8 mouse cellular contexts compared by ENCODE assay signal in the genomic region with DNA sequence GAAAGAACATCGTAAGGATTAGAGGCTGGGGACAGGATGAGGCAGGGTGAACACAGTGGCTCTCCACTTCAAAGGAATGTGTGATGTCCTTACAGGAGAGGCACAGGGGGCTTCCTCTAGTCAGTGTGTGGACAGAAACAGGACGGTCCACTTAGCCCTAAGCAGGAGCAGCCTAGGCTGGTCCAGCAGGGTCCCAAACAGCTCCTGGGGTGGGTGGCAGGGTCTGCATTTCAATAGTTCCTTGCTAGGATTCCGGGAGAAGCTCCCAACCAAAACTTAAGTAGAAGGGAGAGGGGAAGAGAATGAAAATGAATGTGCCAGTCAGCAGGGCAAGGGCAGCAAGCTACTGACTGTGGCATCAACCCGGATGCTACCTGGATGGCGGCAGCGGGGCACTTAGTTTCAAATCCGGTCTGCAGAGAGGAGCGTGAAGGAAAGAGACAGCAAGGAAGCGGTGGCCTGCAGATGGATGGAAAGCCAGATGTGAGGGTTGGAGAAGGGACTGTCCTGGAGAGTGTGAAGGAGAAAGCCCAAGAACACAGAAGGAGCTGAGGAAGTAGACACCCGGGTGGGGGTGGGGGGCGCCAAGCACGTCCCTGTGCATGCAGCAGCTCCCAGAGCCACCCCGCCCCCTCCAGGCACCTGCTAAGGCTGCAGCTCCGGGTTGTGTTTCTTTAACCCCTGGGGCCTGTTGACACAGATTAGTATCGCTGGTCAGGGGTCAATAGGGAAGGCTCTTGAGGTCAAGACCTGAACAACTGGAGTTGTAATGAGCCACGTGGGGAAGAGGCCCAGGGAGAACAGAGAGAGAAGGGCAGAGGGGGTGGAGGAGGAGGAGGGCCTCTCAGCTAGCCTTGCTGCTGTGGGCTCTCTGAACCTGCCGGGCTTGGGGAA. TPM values are rescaled to one million over a fixed set of nuclear protein-coding genes. Genes with fewer than 3 reads are reported as not detected.
DNase-seq lines count a peak whose midpoint lies in the region; ATAC-seq and TF ChIP-seq lines count a peak whose summit lies in the region.

No protein-coding gene starts in this region.

- H3K4me1 ChIP-seq in lung, embryonic 14.5 days (ENCODE audit: insufficient read depth), result peaks cover 55% of the 10 kb centered on the region
- peaks cover 54% of the 10 kb centered on the region for H3K4me1 ChIP-seq in lung, adult 2 months (ENCODE audit: control insufficient read depth, insufficient read depth, low read length)
- peaks cover 98% of the 10 kb centered on the region for H3K4me1 ChIP-seq in embryonic facial prominence, embryonic 13.5 days
- H3K4me1 ChIP-seq in intestine, embryonic 15.5 days (replicated peaks), result peaks cover 57% of the 10 kb centered on the region
- H3K4me1 ChIP-seq in midbrain, embryonic 16.5 days (ENCODE audit: control insufficient read depth, insufficient read depth, low read length), result peaks cover 39% of the 10 kb centered on the region
- peaks cover 84% of the 10 kb centered on the region for H3K4me1 ChIP-seq in cerebellum, adult 2 months (ENCODE audit: control insufficient read depth, insufficient read depth, low read length)

- no peak for DNase-seq in lung, embryonic 14.5 days
- DNase-seq in lung, adult 2 months, result no peak
- DNase-seq in right cerebral cortex, postnatal 14 days, result no peak
- DNase-seq in Muller cell, postnatal 12 days (ENCODE audit: inconsistent ontology term), result no peak
- no peak for DNase-seq in cerebellum, adult 2 months

- H3K27me3 ChIP-seq in lung, embryonic 14.5 days (ENCODE audit: insufficient read depth, low read length), result no peaks in the 10 kb centered on the region
- H3K27me3 ChIP-seq in embryonic facial prominence, embryonic 13.5 days, result peaks cover 32% of the 10 kb centered on the region
- H3K27me3 ChIP-seq in intestine, embryonic 15.5 days (replicated peaks), result no peaks in the 10 kb centered on the region; the same call in none of the 2 replicates
- peaks cover 51% of the 10 kb centered on the region for H3K27me3 ChIP-seq in midbrain, embryonic 16.5 days (ENCODE audit: control insufficient read depth, insufficient read depth, low read depth, low read length)
- H3K27me3 ChIP-seq in cerebellum, adult 2 months (ENCODE audit: control insufficient read depth, insufficient read depth, low read length), result no peaks in the 10 kb centered on the region

- no peak overlapping the region; the same call in 1 of the 2 replicates for H3K4me3 ChIP-seq in lung, embryonic 14.5 days (ENCODE audit: low read depth, low read length)
- no peak overlapping the region for H3K4me3 ChIP-seq in lung, adult 2 months (replicated peaks; ENCODE audit: extremely low read depth, low read depth, low read length)
- H3K4me3 ChIP-seq in embryonic facial prominence, embryonic 13.5 days, result no peak overlapping the region
- H3K4me3 ChIP-seq in intestine, embryonic 15.5 days (replicated peaks), result no peak overlapping the region
- no peak overlapping the region for H3K4me3 ChIP-seq in midbrain, embryonic 16.5 days (ENCODE audit: low read depth, low read length)
- H3K4me3 ChIP-seq in cerebellum, adult 2 months (replicated peaks; ENCODE audit: insufficient read depth, low read depth, low read length), result no peak overlapping the region

- peak overlapping the region; percentile 51 for H3K4me2 ChIP-seq in lung, embryonic 14.5 days
- peak overlapping the region; percentile 55 for H3K4me2 ChIP-seq in embryonic facial prominence, embryonic 13.5 days
- peak overlapping the region; percentile 26; the same call in 1 of the 2 replicates for H3K4me2 ChIP-seq in intestine, embryonic 15.5 days (replicated peaks)
- H3K4me2 ChIP-seq in midbrain, embryonic 16.5 days (ENCODE audit: low read length), result no peak overlapping the region

- H3K36me3 ChIP-seq in lung, embryonic 14.5 days (ENCODE audit: insufficient read depth), result 0 out of 2 replicates have a peak, but pooled peaks cover 15% of the 10 kb centered on the region
- 0 out of 2 replicates have a peak, but pooled peaks cover 3% of the 10 kb centered on the region for H3K36me3 ChIP-seq in embryonic facial prominence, embryonic 13.5 days
- no peaks in the 10 kb centered on the region for H3K36me3 ChIP-seq in intestine, embryonic 15.5 days
- no peaks in the 10 kb centered on the region for H3K36me3 ChIP-seq in midbrain, embryonic 16.5 days (ENCODE audit: control insufficient read depth, insufficient read depth, low read length)

- no peaks in the 10 kb centered on the region for H3K9me3 ChIP-seq in lung, embryonic 14.5 days (ENCODE audit: low read depth, low read length)
- H3K9me3 ChIP-seq in embryonic facial prominence, embryonic 13.5 days, result no peaks in the 10 kb centered on the region
- H3K9me3 ChIP-seq in intestine, embryonic 15.5 days, result no peaks in the 10 kb centered on the region
- no peaks in the 10 kb centered on the region for H3K9me3 ChIP-seq in midbrain, embryonic 16.5 days (replicated peaks; ENCODE audit: control insufficient read depth, low read length, poor library complexity, severe bottlenecking)

- 9% methylated on average over 17 of the region's 17 CpGs for WGBS in lung, embryonic 14.5 days
- 25% methylated on average over 17 of the region's 17 CpGs for WGBS in lung, adult 2 months
- WGBS in embryonic facial prominence, embryonic 13.5 days, result 8% methylated on average over 17 of the region's 17 CpGs
- WGBS in intestine, embryonic 15.5 days, result 14% methylated on average over 17 of the region's 17 CpGs
- 9% methylated on average over 17 of the region's 17 CpGs for WGBS in midbrain, embryonic 16.5 days
- WGBS in cerebellum, adult 2 months, result 19% methylated on average over 16 of the region's 17 CpGs

- TF ChIP-seq POLR2A in lung, adult 2 months (IDR thresholded peaks at IDR 0.05; ENCODE audit: borderline replicate concordance, extremely low read depth, low read depth, low read length), result no peak
- no peak for TF ChIP-seq POLR2A in cerebellum, adult 2 months (IDR thresholded peaks at IDR 0.05; ENCODE audit: borderline replicate concordance, insufficient read depth, low read length)

- H3K9ac ChIP-seq in lung, embryonic 14.5 days, result peak overlapping the region; percentile 40
- peak overlapping the region; percentile 52 for H3K9ac ChIP-seq in embryonic facial prominence, embryonic 13.5 days
- no peak overlapping the region for H3K9ac ChIP-seq in intestine, embryonic 15.5 days
- no peak overlapping the region for H3K9ac ChIP-seq in midbrain, embryonic 16.5 days (ENCODE audit: low read depth, low read length)

- 0 out of 2 replicates have a peak, but pooled peaks have one; percentile 13 for TF ChIP-seq CTCF in lung, embryonic 14.5 days (IDR thresholded peaks at IDR 0.05; ENCODE audit: low read depth)
- TF ChIP-seq CTCF in lung, adult 2 months (IDR thresholded peaks at IDR 0.05; ENCODE audit: insufficient read depth, low read length), result no peak
- TF ChIP-seq CTCF in cerebellum, adult 2 months (IDR thresholded peaks at IDR 0.05; ENCODE audit: borderline replicate concordance, insufficient read depth, low read depth, low read length), result no peak

- H3K27ac ChIP-seq in lung, embryonic 14.5 days (ENCODE audit: low read depth), result peak overlapping the region; percentile 92
- H3K27ac ChIP-seq in embryonic facial prominence, embryonic 13.5 days, result peak overlapping the region; percentile 99
- H3K27ac ChIP-seq in intestine, embryonic 15.5 days, result 0 out of 2 replicates have a peak overlapping the region, but pooled peaks have one; percentile 61
- peak overlapping the region; percentile 59; the same call in 1 of the 2 replicates for H3K27ac ChIP-seq in midbrain, embryonic 16.5 days (ENCODE audit: low read length)
- H3K27ac ChIP-seq in cerebellum, adult 2 months (ENCODE audit: insufficient read depth, low read length), result no peak overlapping the region

- ATAC-seq in lung, embryonic 14.5 days (ENCODE audit: insufficient read depth), result no peak
- no peak for ATAC-seq in embryonic facial prominence, embryonic 13.5 days (ENCODE audit: insufficient number of reproducible peaks, insufficient read depth, low FRiP score, low TSS enrichment, low read depth)
- peak; percentile 11; the same call in 1 of the 2 replicates for ATAC-seq in intestine, embryonic 15.5 days
- no peak for ATAC-seq in midbrain, embryonic 16.5 days

RNA-seq across cellular contexts. Expression of gene G430095P16Rik, which starts 22.5 kb away (rescaled TPM):
- polyA plus RNA-seq in lung, embryonic 14.5 days (2014; fragmentation: Nextera tagmentation; extraction: Ambion mirVana), result 2.7 and 2.8 TPM in 2 replicates
- 2.0 and 2.8 TPM in 2 replicates for polyA plus RNA-seq in lung, adult 2 months (2012; rRNA removed)
- 6.1 and 6.2 TPM in 2 replicates for polyA plus RNA-seq in embryonic facial prominence, embryonic 13.5 days (2015; fragmentation: Nextera tagmentation; extraction: Ambion mirVana)
- polyA plus RNA-seq in intestine, embryonic 15.5 days (2015; fragmentation: Nextera tagmentation; extraction: Ambion mirVana), result 3.1 and 3.7 TPM in 2 replicates
- polyA plus RNA-seq in midbrain, embryonic 16.5 days (2015; fragmentation: Nextera tagmentation; extraction: Ambion mirVana), result 0.80 and 1.1 TPM in 2 replicates
- 0.27 and 0.33 TPM in 2 replicates for polyA plus RNA-seq in cerebellum, adult 2 months (2012; rRNA removed)

RNA-seq across cellular contexts. Expression of gene Lyl1, which starts 44.0 kb away (rescaled TPM):
- polyA plus RNA-seq in lung, embryonic 14.5 days (2014; fragmentation: Nextera tagmentation; extraction: Ambion mirVana), result 12.0 and 12.5 TPM in 2 replicates
- 20.2 and 21.9 TPM in 2 replicates for polyA plus RNA-seq in lung, adult 2 months (2012; rRNA removed)
- 4.8 and 4.9 TPM in 2 replicates for polyA plus RNA-seq in embryonic facial prominence, embryonic 13.5 days (2015; fragmentation: Nextera tagmentation; extraction: Ambion mirVana)
- 5.1 and 5.5 TPM in 2 replicates for polyA plus RNA-seq in intestine, embryonic 15.5 days (2015; fragmentation: Nextera tagmentation; extraction: Ambion mirVana)
- 2.2 and 3.1 TPM in 2 replicates for polyA plus RNA-seq in midbrain, embryonic 16.5 days (2015; fragmentation: Nextera tagmentation; extraction: Ambion mirVana)
- polyA plus RNA-seq in cerebellum, adult 2 months (2012; rRNA removed), result 1.7 TPM in 2 replicates

RNA-seq across cellular contexts. Expression of gene Nfix, which starts 54.9 kb away (rescaled TPM):
- polyA plus RNA-seq in lung, embryonic 14.5 days (2014; fragmentation: Nextera tagmentation; extraction: Ambion mirVana), result 42.3 and 44.1 TPM in 2 replicates
- polyA plus RNA-seq in lung, adult 2 months (2012; rRNA removed), result 80.1 and 96.2 TPM in 2 replicates
- 37.0 and 42.9 TPM in 2 replicates for polyA plus RNA-seq in embryonic facial prominence, embryonic 13.5 days (2015; fragmentation: Nextera tagmentation; extraction: Ambion mirVana)
- polyA plus RNA-seq in intestine, embryonic 15.5 days (2015; fragmentation: Nextera tagmentation; extraction: Ambion mirVana), result 14.2 and 14.8 TPM in 2 replicates
- 44.1 and 55.4 TPM in 2 replicates for polyA plus RNA-seq in midbrain, embryonic 16.5 days (2015; fragmentation: Nextera tagmentation; extraction: Ambion mirVana)
- polyA plus RNA-seq in cerebellum, adult 2 months (2012; rRNA removed), result 98.5 and 105 TPM in 2 replicates

RNA-seq across cellular contexts. Expression of gene Nacc1, which starts 57.6 kb away (rescaled TPM):
- polyA plus RNA-seq in lung, embryonic 14.5 days (2014; fragmentation: Nextera tagmentation; extraction: Ambion mirVana), result 29.8 and 33.8 TPM in 2 replicates
- 72.5 and 81.8 TPM in 2 replicates for polyA plus RNA-seq in lung, adult 2 months (2012; rRNA removed)
- 16.3 and 16.6 TPM in 2 replicates for polyA plus RNA-seq in embryonic facial prominence, embryonic 13.5 days (2015; fragmentation: Nextera tagmentation; extraction: Ambion mirVana)
- polyA plus RNA-seq in intestine, embryonic 15.5 days (2015; fragmentation: Nextera tagmentation; extraction: Ambion mirVana), result 14.8 and 17.0 TPM in 2 replicates
- 13.0 and 14.2 TPM in 2 replicates for polyA plus RNA-seq in midbrain, embryonic 16.5 days (2015; fragmentation: Nextera tagmentation; extraction: Ambion mirVana)
- 91.0 and 93.9 TPM in 2 replicates for polyA plus RNA-seq in cerebellum, adult 2 months (2012; rRNA removed)

RNA-seq across cellular contexts. Expression of gene Trmt1, which starts 59.2 kb away (rescaled TPM):
- 66.1 and 68.6 TPM in 2 replicates for polyA plus RNA-seq in lung, embryonic 14.5 days (2014; fragmentation: Nextera tagmentation; extraction: Ambion mirVana)
- polyA plus RNA-seq in lung, adult 2 months (2012; rRNA removed), result 87.5 and 99.1 TPM in 2 replicates
- polyA plus RNA-seq in embryonic facial prominence, embryonic 13.5 days (2015; fragmentation: Nextera tagmentation; extraction: Ambion mirVana), result 71.3 and 78.6 TPM in 2 replicates
- 59.9 and 68.3 TPM in 2 replicates for polyA plus RNA-seq in intestine, embryonic 15.5 days (2015; fragmentation: Nextera tagmentation; extraction: Ambion mirVana)
- polyA plus RNA-seq in midbrain, embryonic 16.5 days (2015; fragmentation: Nextera tagmentation; extraction: Ambion mirVana), result 59.0 and 68.1 TPM in 2 replicates
- polyA plus RNA-seq in cerebellum, adult 2 months (2012; rRNA removed), result 144 and 148 TPM in 2 replicates

Comparison
In these comparisons a context has a peak if more than half of its experiments do, and no peak if none do; other contexts are left out.
1. H3K9ac ChIP-seq: peak in lung, embryonic 14.5 days (single experiment) and embryonic facial prominence, embryonic 13.5 days (single experiment); none in intestine, embryonic 15.5 days (single experiment) and midbrain, embryonic 16.5 days (single experiment).